Mouse (Mus musculus) lung, adult 2 months (tissue): ENCODE results near the gene Krtap1-4.

ENCODE experiments used
- CTCF ChIP-seq: fragments of 200-500 bp; IDR thresholded peaks from 2 replicates; pipeline ENCODE4 v1.5.1; 2011; ENCODE audit warnings: mild to moderate bottlenecking, low read length, control low read depth; ENCODE audit not compliant: insufficient read depth
- POLR2A ChIP-seq: fragments of 200-500 bp; IDR thresholded peaks from 2 replicates; pipeline ENCODE4 v1.6.1; 2011; ENCODE audit warnings: low read depth, mild to moderate bottlenecking, control low read depth, low read length, borderline replicate concordance; ENCODE audit errors: extremely low read depth

- TF ChIP-seq CTCF (no peak), POLR2A (no peak)
Measured at GRCm38 (mm10) chr11:99620335-99620734, 36.9 kb upstream of the Krtap1-4 start, which contains the start of gene Gm11562.
